Mouse (Mus musculus) forebrain, postnatal 0 days (tissue): Measurements from ENCODE around the gene Ptpn12. TPM values are rescaled to one million over a fixed set of nuclear protein-coding genes. Genes with fewer than 3 reads are reported as not detected.
A peak's percentile ranks its signal among the peaks of the same experiment; 100 is the strongest.

ENCODE experiments used
- ATAC-seq: fragments of 200-750 bp; cut with Nextera tagmentation; 2 replicates; pipeline ENCODE4 v1.8.0; 2017; ENCODE audit warnings: mild to moderate bottlenecking, moderate library complexity
- DNase-seq: peaks from one replicate; pipeline ENCODE4 v3.0.0-alpha.2; 2015
- H3K27ac ChIP-seq: fragments of 300-500 bp; sonication (generic); 2 replicates; pipeline ENCODE4 v1.5.1; 2014; ENCODE audit warnings: low read depth, mild to moderate bottlenecking, antibody characterized with exemption, low read length, moderate library complexity, mixed read lengths
- H3K27me3 ChIP-seq: fragments of 300-500 bp; sonication (generic); 2 replicates; pipeline ENCODE4 v1.6.1; 2014; ENCODE audit warnings: mild to moderate bottlenecking, low read length, mixed read lengths; ENCODE audit not compliant: insufficient read depth
- H3K36me3 ChIP-seq: fragments of 300-500 bp; sonication (generic); 2 replicates; pipeline ENCODE4 v1.6.1; 2014; ENCODE audit warnings: mild to moderate bottlenecking, moderate library complexity; ENCODE audit not compliant: insufficient read depth
- H3K4me1 ChIP-seq: fragments of 300-500 bp; sonication (generic); 2 replicates; pipeline ENCODE4 v1.6.1; 2014; ENCODE audit warnings: antibody characterized with exemption; ENCODE audit not compliant: insufficient read depth
- H3K4me2 ChIP-seq: fragments of 300-500 bp; sonication (generic); 2 replicates; pipeline ENCODE4 v1.6.1; 2014; ENCODE audit warnings: low read depth, mild to moderate bottlenecking, moderate library complexity
- H3K4me3 ChIP-seq: fragments of 300-500 bp; sonication (generic); 2 replicates; pipeline ENCODE4 v1.5.1; 2014; ENCODE audit warnings: low read depth, low read length, mixed read lengths
- H3K9ac ChIP-seq: fragments of 300-500 bp; sonication (generic); 2 replicates; pipeline ENCODE4 v1.6.1; 2014; ENCODE audit warnings: mild to moderate bottlenecking
- H3K9me3 ChIP-seq: fragments of 300-500 bp; sonication (generic); 2 replicates; pipeline ENCODE4 v1.6.1; 2016; ENCODE audit warnings: low read length
- CTCF ChIP-seq: sonication (generic); IDR thresholded peaks from 2 replicates; pipeline ENCODE4 v1.5.1; 2016; ENCODE audit warnings: antibody characterized with exemption, control low read depth, low read depth
- WGBS: fragments of 180-500 bp; shearing (Covaris S2); extraction: QIAGEN DNeasy Blood & Tissue Kit; methylation state at CpG from one replicate; pipeline ENCODE4 v1.1.7; 2014; 5-methylcytosine and 5-hydroxymethylcytosine counted together
- polyA plus RNA-seq: library from polyadenylated mRNA; unstranded; fragments of >200 nt; fragmentation: Nextera tagmentation; extraction: Ambion mirVana; gene quantifications from 2 replicates; pipeline ENCODE4 v1.2.1, GENCODE M21; 2015
- total RNA-seq: library from RNA; depleted of rRNA; stranded (reverse); fragments of >200 nt; gene quantifications from 2 replicates; pipeline ENCODE4 v1.2.3, GENCODE M21; 2014

Gene Ptpn12
- total and polyA plus RNA-seq, 2 experiments from 2014 or later = 12.1 to 31.8 TPM

DNA sequence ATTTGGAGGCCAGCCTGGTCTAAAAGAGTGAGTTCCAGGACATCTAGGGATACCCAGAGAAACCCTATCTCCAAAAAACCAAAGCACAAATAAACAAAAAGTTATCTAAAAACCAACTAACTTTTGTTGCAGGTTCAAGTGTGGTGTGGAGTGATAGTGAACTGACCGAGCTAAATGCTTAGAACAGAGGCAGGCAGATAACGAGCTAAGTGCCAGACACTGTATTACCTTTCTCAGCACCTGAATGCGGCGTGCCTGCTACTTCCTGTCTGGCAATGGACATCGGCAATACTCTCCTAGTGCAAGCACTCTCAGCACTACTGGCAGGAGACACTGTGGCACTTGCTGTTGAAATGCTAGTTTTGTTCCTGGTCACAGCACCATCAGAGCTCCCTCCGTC is 58.2 kb downstream of the Ptpn12 start:
- no peak for DNase-seq
- WGBS = 93% methylated on average over 6 of the region's 6 CpGs

DNA sequence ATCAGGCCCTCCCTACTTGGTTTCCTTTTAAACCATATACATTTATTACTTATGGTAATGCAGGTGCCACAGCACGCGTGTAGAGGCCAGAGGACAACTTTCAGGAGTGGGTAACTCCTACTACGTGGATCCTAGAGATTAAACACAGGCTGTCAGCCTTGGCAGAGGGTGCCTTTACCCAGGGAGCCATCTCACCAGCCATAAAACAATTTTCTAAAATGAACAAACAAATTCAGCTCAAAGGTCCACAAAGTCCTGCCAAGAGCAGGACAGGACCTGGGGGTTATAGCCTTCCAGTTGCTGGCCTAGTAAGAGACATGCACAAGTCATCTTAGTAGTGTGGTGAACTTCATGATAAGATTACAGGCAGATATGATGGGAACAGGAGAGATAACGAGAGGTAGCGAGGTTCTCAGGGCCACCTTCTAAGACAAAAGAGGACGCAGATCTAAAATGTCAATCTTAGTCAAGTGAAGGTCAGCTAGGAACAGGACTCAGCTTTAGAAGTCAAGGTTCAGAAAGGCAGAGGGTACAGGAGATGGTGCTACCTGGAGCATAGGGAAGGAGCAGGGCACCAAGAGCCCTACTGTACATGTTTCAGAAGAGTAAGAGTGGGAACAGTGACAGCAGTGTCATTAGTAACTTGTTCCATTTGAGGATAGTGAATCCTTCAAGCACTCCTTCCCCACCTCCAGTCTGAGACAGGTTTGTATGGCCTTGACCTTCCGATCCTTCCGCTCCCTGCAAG is 65.5 kb downstream of the Ptpn12 start:
- no peaks in the 10 kb centered on the region for H3K27me3 ChIP-seq
- H3K27ac ChIP-seq = no peak overlapping the region
- DNase-seq (no peak), ATAC-seq (no peak)
- no peak for TF ChIP-seq CTCF
- no peak overlapping the region for H3K9ac ChIP-seq
- no peak overlapping the region for H3K4me3 ChIP-seq
- WGBS = 96% methylated on average over 8 of the region's 8 CpGs
- H3K4me2 ChIP-seq = no peak overlapping the region
- peaks cover 49% of the 10 kb centered on the region for H3K36me3 ChIP-seq
- no peaks in the 10 kb centered on the region for H3K4me1 ChIP-seq
- H3K9me3 ChIP-seq = no peaks in the 10 kb centered on the region

More for the DNA sequence above, 58.2 kb downstream of the Ptpn12 start:
- no peaks in the 10 kb centered on the region for H3K4me1 ChIP-seq
- no peak for ATAC-seq
- H3K27me3 ChIP-seq = no peaks in the 10 kb centered on the region
- no peak overlapping the region for H3K27ac ChIP-seq
- no peak overlapping the region for H3K9ac ChIP-seq
- no peak overlapping the region for H3K4me3 ChIP-seq
- TF ChIP-seq CTCF = no peak
- no peak overlapping the region for H3K4me2 ChIP-seq
- 0 out of 2 replicates have a peak, but pooled peaks cover 3% of the 10 kb centered on the region for H3K9me3 ChIP-seq
- peaks cover 65% of the 10 kb centered on the region for H3K36me3 ChIP-seq

DNA sequence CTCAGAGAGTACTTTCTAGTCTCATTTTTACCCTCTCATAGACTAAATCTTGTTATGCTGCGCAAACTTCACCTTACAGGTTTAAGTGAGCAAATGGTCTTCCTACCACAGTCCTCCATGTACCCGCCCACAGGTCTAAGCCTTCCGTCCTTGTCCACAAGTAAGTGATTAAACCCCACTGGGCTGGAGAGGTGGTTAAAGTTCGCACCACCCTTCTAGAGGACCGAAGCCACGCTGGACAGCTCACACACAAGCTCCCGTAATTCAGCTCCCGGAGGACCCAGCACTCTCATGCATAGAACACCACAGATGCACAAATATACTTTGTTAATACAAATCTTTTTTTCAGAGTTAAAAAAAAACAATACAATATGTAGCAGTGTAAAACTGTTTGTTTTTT is 69.4 kb downstream of the Ptpn12 start:
- TF ChIP-seq CTCF = no peak
- Histone ChIP-seq H3K9ac (no peak overlapping the region), H3K36me3 (peaks cover 41% of the 10 kb centered on the region), H3K4me3 (no peak overlapping the region), H3K4me1 (no peaks in the 10 kb centered on the region), H3K4me2 (no peak overlapping the region), H3K27ac (no peak overlapping the region), H3K9me3 (no peaks in the 10 kb centered on the region), H3K27me3 (no peaks in the 10 kb centered on the region)
- DNase-seq (no peak), ATAC-seq (no peak)
- 95% methylated on average over 8 of the region's 8 CpGs for WGBS

DNA sequence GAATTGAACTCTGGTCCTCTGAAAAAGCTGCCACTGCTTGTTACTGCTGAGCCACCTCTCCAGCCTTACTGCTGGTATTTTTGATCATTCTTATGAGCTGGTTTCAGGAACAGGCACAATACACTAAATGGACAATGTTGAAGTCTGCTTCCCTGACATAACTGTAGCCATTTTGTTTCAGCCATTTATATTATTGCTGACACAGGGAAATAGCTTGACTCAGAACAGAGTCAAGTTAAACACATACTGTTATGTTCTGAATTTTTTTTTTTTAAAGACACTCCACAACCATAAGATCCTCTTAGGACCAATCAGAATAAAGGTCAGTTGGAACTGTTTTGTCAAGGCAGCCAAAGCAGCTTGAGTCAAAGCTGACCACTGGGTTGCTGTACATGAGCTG is 72.2 kb downstream of the Ptpn12 start:
- DNase-seq (no peak), ATAC-seq (0 out of 2 replicates have a peak, but pooled peaks have one; percentile 14)
- Histone ChIP-seq H3K36me3 (peaks cover 21% of the 10 kb centered on the region), H3K4me3 (no peak overlapping the region), H3K27ac (no peak overlapping the region), H3K4me1 (no peaks in the 10 kb centered on the region), H3K27me3 (no peaks in the 10 kb centered on the region), H3K4me2 (no peak overlapping the region), H3K9me3 (no peaks in the 10 kb centered on the region), H3K9ac (no peak overlapping the region)
- no peak for TF ChIP-seq CTCF

DNA sequence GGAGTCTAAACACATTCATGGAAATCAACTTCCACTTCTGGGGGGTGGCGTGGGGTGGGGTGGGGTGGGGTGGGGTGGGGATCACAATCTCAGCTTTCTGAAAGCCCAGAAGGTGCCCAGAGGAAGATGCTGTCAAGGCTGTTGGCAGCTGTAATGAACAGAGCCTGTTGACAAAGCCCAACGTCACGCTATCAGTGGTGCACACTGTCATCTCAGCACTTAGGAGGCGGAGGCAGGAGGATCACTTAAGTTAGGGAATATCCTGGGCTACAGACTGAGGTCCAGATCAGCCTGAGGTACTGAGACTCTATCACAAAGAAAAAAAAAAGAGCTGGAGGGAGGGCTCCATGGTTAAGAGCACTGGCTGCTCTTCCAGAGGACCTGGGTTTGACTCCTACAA is 81.0 kb downstream of the Ptpn12 start:
- no peak for TF ChIP-seq CTCF
- H3K9ac ChIP-seq = no peak overlapping the region
- no peak for ATAC-seq
- H3K4me1 ChIP-seq = no peaks in the 10 kb centered on the region
- no peak overlapping the region for H3K4me2 ChIP-seq
- H3K27ac ChIP-seq = no peak overlapping the region
- WGBS = 83% methylated on average over 4 of the region's 4 CpGs
- H3K9me3 ChIP-seq = no peaks in the 10 kb centered on the region
- DNase-seq = no peak
- H3K36me3 ChIP-seq = no peaks in the 10 kb centered on the region
- H3K27me3 ChIP-seq = no peaks in the 10 kb centered on the region
- no peak overlapping the region for H3K4me3 ChIP-seq

DNA sequence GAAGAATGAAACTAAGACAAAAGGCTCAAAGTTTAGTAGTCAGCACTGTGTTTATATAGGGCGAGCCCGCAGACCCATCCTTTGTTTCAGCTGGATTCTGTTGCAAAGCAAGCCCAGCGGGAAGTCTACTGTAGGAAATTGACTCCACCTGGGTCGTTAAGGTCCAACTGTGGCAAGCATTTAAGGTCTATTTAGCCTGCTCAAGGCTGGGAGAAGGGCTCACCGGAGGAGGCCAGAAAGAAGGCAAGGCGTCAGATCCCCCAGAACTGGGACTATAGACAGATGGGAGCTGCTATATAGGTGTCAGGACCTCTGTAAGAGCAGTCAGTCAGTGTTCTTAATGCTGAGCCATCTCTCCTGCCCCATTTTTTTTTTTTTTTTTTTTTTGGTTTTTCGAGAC is 81.7 kb downstream of the Ptpn12 start:
- H3K36me3 ChIP-seq = no peaks in the 10 kb centered on the region
- H3K27ac ChIP-seq = no peak overlapping the region
- ATAC-seq (no peak), DNase-seq (no peak)
- no peaks in the 10 kb centered on the region for H3K9me3 ChIP-seq
- 23% methylated on average over 6 of the region's 7 CpGs for WGBS
- TF ChIP-seq CTCF = no peak
- H3K4me3 ChIP-seq = no peak overlapping the region
- H3K4me1 ChIP-seq = no peaks in the 10 kb centered on the region
- H3K4me2 ChIP-seq = no peak overlapping the region
- no peaks in the 10 kb centered on the region for H3K27me3 ChIP-seq
- no peak overlapping the region for H3K9ac ChIP-seq

DNA sequence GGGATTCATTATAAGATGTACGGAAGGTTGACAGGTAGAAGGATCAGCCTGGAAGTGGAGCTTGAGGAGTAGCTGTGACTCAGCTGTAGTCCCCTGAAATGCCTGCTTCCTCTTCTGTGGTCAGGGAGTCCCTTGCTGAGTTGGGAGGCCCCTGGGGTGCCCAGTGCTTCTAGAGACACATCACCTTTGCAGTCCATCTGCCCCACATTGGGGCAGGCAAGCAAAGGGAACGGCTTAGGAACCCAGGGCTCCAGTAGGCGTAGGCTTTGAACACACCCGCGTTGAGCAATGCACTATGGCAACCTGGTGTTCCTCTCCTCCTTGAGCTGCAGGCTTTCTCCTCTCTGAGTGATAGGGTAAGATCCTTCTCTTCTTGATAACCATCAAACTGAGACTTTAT is 82.6 kb downstream of the Ptpn12 start:
- ATAC-seq = no peak
- no peaks in the 10 kb centered on the region for H3K27me3 ChIP-seq
- no peak overlapping the region for H3K27ac ChIP-seq
- no peak overlapping the region for H3K9ac ChIP-seq
- H3K4me1 ChIP-seq = no peaks in the 10 kb centered on the region
- no peak for DNase-seq
- no peak overlapping the region for H3K4me2 ChIP-seq
- TF ChIP-seq CTCF = no peak
- no peaks in the 10 kb centered on the region for H3K9me3 ChIP-seq
- no peak overlapping the region for H3K4me3 ChIP-seq
- 69% methylated on average over 5 of the region's 5 CpGs for WGBS
- no peaks in the 10 kb centered on the region for H3K36me3 ChIP-seq
